Mouse (Mus musculus) ES-E14 (cell line): ENCODE data around the gene Sik3.

Source experiments
- CHD2 ChIP-seq: IDR thresholded peaks from 2 replicates; pipeline ENCODE4 v1.6.1; 2014; ENCODE audit warnings: mild to moderate bottlenecking, low read depth, low read length, inconsistent platforms
- HCFC1 ChIP-seq: IDR thresholded peaks from 2 replicates; pipeline ENCODE4 v1.6.1; 2012; ENCODE audit warnings: low read length, inconsistent platforms, borderline replicate concordance; ENCODE audit not compliant: insufficient read depth
- MAFK ChIP-seq: IDR thresholded peaks from 2 replicates; pipeline ENCODE4 v1.6.1; 2014; ENCODE audit warnings: mild to moderate bottlenecking, low read depth, low read length, inconsistent platforms; ENCODE audit not compliant: insufficient read depth
- ZC3H11A ChIP-seq: IDR thresholded peaks from 2 replicates; pipeline ENCODE4 v1.6.1; 2012; ENCODE audit warnings: low read depth, mild to moderate bottlenecking, inconsistent platforms, low read length, borderline replicate concordance
- ZNF384 ChIP-seq: IDR thresholded peaks from 2 replicates; pipeline ENCODE4 v1.6.1; 2012; ENCODE audit warnings: low read depth, low read length, inconsistent platforms

DNA sequence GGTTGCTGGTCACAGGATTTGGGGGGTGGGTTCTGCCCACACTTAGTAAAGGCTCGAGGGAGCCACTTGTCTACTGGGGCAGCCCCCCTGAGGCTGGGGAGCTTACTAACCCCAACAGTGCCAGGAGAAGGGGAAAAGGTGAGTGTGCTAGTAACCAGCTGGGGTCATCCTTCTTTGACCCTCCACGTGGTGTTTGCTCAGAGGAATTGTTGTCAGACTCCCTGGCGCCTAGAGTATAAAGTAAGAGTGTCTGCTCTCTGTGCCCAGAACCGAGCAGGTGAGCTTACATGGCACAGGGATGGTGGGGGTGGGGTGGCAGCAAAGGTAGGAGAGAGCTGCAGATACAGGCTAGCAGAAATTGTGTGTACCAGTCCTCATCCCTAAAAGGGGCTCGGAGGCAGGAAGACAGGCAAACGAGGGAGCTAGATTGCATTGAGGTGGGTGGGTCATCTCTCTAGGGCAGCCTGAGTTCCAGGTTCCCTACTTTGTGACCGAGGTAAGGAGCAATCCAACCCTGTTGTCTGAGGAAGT, 255.8 kb downstream of the Sik3 start, which contains the start of gene Apoa5:
- TF ChIP-seq MAFK: no peak
- TF ChIP-seq HCFC1: no peak
- TF ChIP-seq ZC3H11A: no peak
- TF ChIP-seq ZNF384: no peak
- no peak for TF ChIP-seq CHD2
